Mouse (Mus musculus) lung, postnatal 0 days (tissue): ENCODE measurements around the gene Plekhm1.

Experiments used
- CTCF ChIP-seq: IDR thresholded peaks from 2 replicates; pipeline ENCODE4 v1.5.1; 2016; ENCODE audit warnings: antibody characterized with exemption, mild to moderate bottlenecking
- EP300 ChIP-seq: IDR thresholded peaks from 2 replicates; pipeline ENCODE4 v1.6.1; 2016; ENCODE audit warnings: antibody characterized with exemption, mild to moderate bottlenecking, control low read depth

DNA sequence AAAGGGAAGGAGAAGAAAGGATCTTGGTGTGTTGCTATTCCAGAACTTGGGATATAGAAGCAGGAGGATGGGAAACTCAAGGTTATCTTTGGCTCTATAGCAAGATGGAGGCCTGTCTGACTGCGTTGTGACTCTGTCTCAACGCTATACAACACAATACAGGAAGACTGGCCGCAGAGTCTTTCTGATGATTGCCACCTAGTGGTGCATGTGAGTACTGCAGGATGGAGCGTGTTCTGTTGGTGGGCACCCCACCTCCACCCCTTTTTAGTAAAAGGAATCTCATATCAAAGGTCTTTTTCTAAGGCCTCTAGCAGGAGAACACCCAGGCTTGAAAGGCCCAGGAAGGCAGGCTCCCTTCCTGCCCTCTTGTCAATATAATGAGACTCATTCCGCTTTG, 85.5 kb downstream of the Plekhm1 start:
- peak; percentile 94 for TF ChIP-seq CTCF
- no peak for TF ChIP-seq EP300
